Mouse (Mus musculus) midbrain, embryonic 16.5 days (tissue): ENCODE results near the gene Rps6ka2. TPM values are rescaled to one million over a fixed set of nuclear protein-coding genes. Genes with fewer than 3 reads are reported as not detected.

Experiments used
- ATAC-seq: fragments of 200-750 bp; cut with Nextera tagmentation; 2 replicates; pipeline ENCODE4 v1.8.0; 2017; ENCODE audit warnings: moderate TSS enrichment
- H3K27ac ChIP-seq: fragments of 300-500 bp; sonication (generic); 2 replicates; pipeline ENCODE4 v1.5.1; 2014; ENCODE audit warnings: mild to moderate bottlenecking, low read length, mixed read lengths
- H3K27me3 ChIP-seq: fragments of 300-500 bp; sonication (generic); 2 replicates; pipeline ENCODE4 v1.6.1; 2014; ENCODE audit warnings: low read depth, low read length, mixed read lengths; ENCODE audit not compliant: control insufficient read depth, insufficient read depth
- H3K36me3 ChIP-seq: fragments of 300-500 bp; sonication (generic); 2 replicates; pipeline ENCODE4 v1.6.1; 2014; ENCODE audit warnings: mild to moderate bottlenecking, low read length, moderate library complexity, mixed read lengths; ENCODE audit not compliant: control insufficient read depth, insufficient read depth
- H3K4me1 ChIP-seq: fragments of 300-500 bp; sonication (generic); 2 replicates; pipeline ENCODE4 v1.6.1; 2014; ENCODE audit warnings: mild to moderate bottlenecking, low read length, mixed read lengths; ENCODE audit not compliant: control insufficient read depth, insufficient read depth
- H3K4me2 ChIP-seq: fragments of 300-500 bp; sonication (generic); 2 replicates; pipeline ENCODE4 v1.6.1; 2014; ENCODE audit warnings: mild to moderate bottlenecking, low read length, mixed read lengths
- H3K4me3 ChIP-seq: fragments of 300-500 bp; sonication (generic); 2 replicates; pipeline ENCODE4 v1.5.1; 2014; ENCODE audit warnings: low read depth, mild to moderate bottlenecking, low read length, moderate library complexity, mixed read lengths
- H3K9ac ChIP-seq: fragments of 300-500 bp; sonication (generic); 2 replicates; pipeline ENCODE4 v1.6.1; 2014; ENCODE audit warnings: low read depth, low read length, mixed read lengths
- H3K9me3 ChIP-seq: fragments of 300-500 bp; sonication (generic); replicated peaks from 2 replicates; pipeline ENCODE4 v1.6.1; 2014; ENCODE audit warnings: mild to moderate bottlenecking, low read length, mixed read lengths; ENCODE audit not compliant: control insufficient read depth, poor library complexity, severe bottlenecking
- WGBS: fragments of 180-500 bp; shearing (Covaris S2); extraction: QIAGEN DNeasy Blood & Tissue Kit; methylation state at CpG from one replicate; pipeline ENCODE4 v1.1.7; 2014; 5-methylcytosine and 5-hydroxymethylcytosine counted together
- polyA plus RNA-seq: library from polyadenylated mRNA; unstranded; fragments of >200 nt; fragmentation: Nextera tagmentation; extraction: Ambion mirVana; gene quantifications from 2 replicates; pipeline ENCODE4 v1.2.1, GENCODE M21; 2015

Gene Rps6ka2
- polyA plus RNA-seq, 1 experiment from 2014 or later, result 19.6 TPM

GRCm38 (mm10) chr17:7246893-7247556 lies 77.1 kb downstream of the Rps6ka2 start:
- 49% methylated on average over 6 of the region's 6 CpGs for WGBS
- Histone ChIP-seq H3K4me3 (no peak overlapping the region), H3K4me1 (no peaks in the 10 kb centered on the region), H3K9me3 (no peaks in the 10 kb centered on the region), H3K36me3 (no peaks in the 10 kb centered on the region), H3K27me3 (no peaks in the 10 kb centered on the region), H3K9ac (no peak overlapping the region), H3K27ac (no peak overlapping the region), H3K4me2 (no peak overlapping the region)
- no peak for ATAC-seq

- Histone ChIP-seq H3K27ac (no peak overlapping the region), H3K4me1 (no peaks in the 10 kb centered on the region), H3K4me3 (no peak overlapping the region), H3K27me3 (no peaks in the 10 kb centered on the region), H3K9ac (no peak overlapping the region), H3K9me3 (no peaks in the 10 kb centered on the region), H3K36me3 (no peaks in the 10 kb centered on the region), H3K4me2 (no peak overlapping the region)
- ATAC-seq, result no peak
- 88% methylated on average over 4 of the region's 4 CpGs for WGBS
These were observed 80.5 kb downstream of the Rps6ka2 start for GRCm38 (mm10) chr17:7250373-7250772.

DNA sequence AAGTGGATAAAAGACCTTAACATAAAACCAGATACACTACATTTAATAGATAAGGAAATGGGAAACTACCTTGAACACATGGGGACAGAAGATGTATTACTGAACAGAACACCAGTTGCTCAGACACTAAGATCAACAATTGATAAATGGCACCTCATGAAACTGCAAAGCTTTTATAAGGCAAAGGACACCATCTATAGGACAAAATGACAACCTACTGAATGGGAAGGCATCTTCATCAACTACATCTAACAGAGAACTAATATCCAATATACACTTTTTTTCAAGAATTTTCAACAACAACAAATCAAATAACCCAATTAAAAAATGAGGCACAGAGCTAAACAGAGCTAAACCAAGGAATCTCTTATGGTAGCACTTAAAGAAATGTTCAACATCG lies 87.3 kb downstream of the Rps6ka2 start:
- ATAC-seq, result no peak
- Histone ChIP-seq H3K27ac (no peak overlapping the region), H3K4me1 (no peaks in the 10 kb centered on the region), H3K9me3 (no peaks in the 10 kb centered on the region), H3K4me2 (no peak overlapping the region), H3K4me3 (no peak overlapping the region), H3K27me3 (no peaks in the 10 kb centered on the region), H3K36me3 (no peaks in the 10 kb centered on the region), H3K9ac (no peak overlapping the region)
- WGBS, result 89% methylated on average over 1 of the region's 1 CpGs

GRCm38 (mm10) chr17:7258748-7259359 lies 88.9 kb downstream of the Rps6ka2 start:
- Histone ChIP-seq H3K9ac (no peak overlapping the region), H3K4me1 (no peaks in the 10 kb centered on the region), H3K4me3 (no peak overlapping the region), H3K4me2 (no peak overlapping the region), H3K36me3 (no peaks in the 10 kb centered on the region), H3K9me3 (no peaks in the 10 kb centered on the region), H3K27me3 (no peaks in the 10 kb centered on the region), H3K27ac (no peak overlapping the region)
- no peak for ATAC-seq
- WGBS, result 75% methylated on average over 15 of the region's 15 CpGs

GRCm38 (mm10) chr17:7260360-7260759 lies 90.4 kb downstream of the Rps6ka2 start:
- 75% methylated on average over 10 of the region's 10 CpGs for WGBS

DNA sequence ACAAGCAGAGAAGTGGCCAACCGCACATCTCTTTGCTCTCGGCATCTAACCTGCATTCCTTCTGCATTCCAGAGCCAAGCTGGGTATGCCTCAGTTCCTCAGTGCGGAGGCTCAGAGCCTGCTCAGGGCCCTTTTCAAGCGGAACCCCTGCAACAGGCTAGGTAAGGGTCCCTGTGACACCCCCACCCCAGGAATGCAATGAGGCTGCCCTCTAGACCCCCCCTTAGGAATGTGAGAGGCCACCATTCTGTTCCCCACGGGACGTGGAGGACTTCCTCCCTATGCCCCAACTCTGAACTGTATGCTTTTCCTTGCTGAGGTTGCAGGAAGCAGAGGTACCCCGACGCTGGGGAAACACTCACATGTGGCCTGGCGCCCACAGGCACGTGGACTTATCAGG lies 92.1 kb downstream of the Rps6ka2 start:
- Histone ChIP-seq H3K4me3 (no peak overlapping the region), H3K9me3 (no peaks in the 10 kb centered on the region), H3K4me1 (peaks cover 4% of the 10 kb centered on the region; the same call in 1 of the 2 replicates), H3K4me2 (no peak overlapping the region), H3K9ac (no peak overlapping the region), H3K27me3 (no peaks in the 10 kb centered on the region), H3K27ac (no peak overlapping the region), H3K36me3 (no peaks in the 10 kb centered on the region)
- 43% methylated on average over 10 of the region's 10 CpGs for WGBS
- no peak for ATAC-seq

More at GRCm38 (mm10) chr17:7260360-7260759, 90.4 kb downstream of the Rps6ka2 start:
- Histone ChIP-seq H3K27me3 (no peaks in the 10 kb centered on the region), H3K4me1 (no peaks in the 10 kb centered on the region), H3K4me3 (no peak overlapping the region), H3K27ac (no peak overlapping the region), H3K9me3 (no peaks in the 10 kb centered on the region), H3K9ac (no peak overlapping the region), H3K36me3 (no peaks in the 10 kb centered on the region), H3K4me2 (no peak overlapping the region)
- ATAC-seq, result no peak

GRCm38 (mm10) chr17:7262620-7263019 lies 92.7 kb downstream of the Rps6ka2 start:
- H3K27ac ChIP-seq, result no peak overlapping the region
- no peaks in the 10 kb centered on the region for H3K9me3 ChIP-seq
- ATAC-seq, result no peak
- peaks cover 4% of the 10 kb centered on the region; the same call in 1 of the 2 replicates for H3K4me1 ChIP-seq
- H3K4me3 ChIP-seq, result no peak overlapping the region
- 88% methylated on average over 4 of the region's 4 CpGs for WGBS
- H3K4me2 ChIP-seq, result no peak overlapping the region
- H3K27me3 ChIP-seq, result no peaks in the 10 kb centered on the region
- no peaks in the 10 kb centered on the region for H3K36me3 ChIP-seq
- no peak overlapping the region for H3K9ac ChIP-seq

- 69% methylated on average over 5 of the region's 5 CpGs for WGBS
- no peak overlapping the region for H3K27ac ChIP-seq
- no peak overlapping the region for H3K9ac ChIP-seq
- peaks cover 10% of the 10 kb centered on the region for H3K4me1 ChIP-seq
- no peak overlapping the region for H3K4me2 ChIP-seq
- ATAC-seq, result no peak
- no peaks in the 10 kb centered on the region for H3K9me3 ChIP-seq
- no peak overlapping the region for H3K4me3 ChIP-seq
- no peaks in the 10 kb centered on the region for H3K36me3 ChIP-seq
- no peaks in the 10 kb centered on the region for H3K27me3 ChIP-seq
These were observed 94.7 kb downstream of the Rps6ka2 start for GRCm38 (mm10) chr17:7264610-7265009.

GRCm38 (mm10) chr17:7265291-7265690 lies 95.4 kb downstream of the Rps6ka2 start:
- Histone ChIP-seq H3K4me1 (peaks cover 10% of the 10 kb centered on the region), H3K4me3 (no peak overlapping the region), H3K36me3 (no peaks in the 10 kb centered on the region), H3K9me3 (no peaks in the 10 kb centered on the region), H3K9ac (no peak overlapping the region), H3K27ac (no peak overlapping the region), H3K4me2 (no peak overlapping the region), H3K27me3 (no peaks in the 10 kb centered on the region)
- no peak for ATAC-seq
- 90% methylated on average over 4 of the region's 4 CpGs for WGBS
